Mouse (Mus musculus) cerebellum, postnatal 4 days (tissue): ENCODE results near the gene D1Ertd622e.

Experiments used
- DNase-seq, 2 experiments: peaks; one replicate each; pipeline ENCODE4 v3.0.0; 2022; ENCODE audit warnings: low spot score in 2 of 2, mixed read lengths in 1 of 2

The D1Ertd622e gene

GRCm38 (mm10) chr1:97580270-97580669 lies 81.6 kb downstream of the D1Ertd622e start:
- no peak for DNase-seq

DNA sequence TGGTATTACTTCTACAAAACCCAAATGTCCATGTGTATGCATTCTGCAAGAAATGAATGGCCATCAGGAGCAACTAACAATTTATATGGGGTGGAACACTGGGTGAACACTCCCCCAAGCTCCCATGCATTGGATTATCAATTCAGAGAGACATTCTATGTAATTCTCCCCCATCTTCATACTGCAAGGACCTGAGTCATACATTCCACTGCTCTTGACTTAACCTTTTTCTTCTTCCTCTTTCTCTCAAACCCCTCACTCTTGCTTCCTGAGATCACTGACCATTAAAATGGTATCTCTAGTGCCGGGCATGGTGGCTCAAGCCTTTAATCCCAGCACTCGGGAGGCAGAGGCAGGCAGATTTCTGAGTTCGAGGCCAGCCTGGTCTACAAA lies 83.9 kb downstream of the D1Ertd622e start:
- DNase-seq = no peak

GRCm38 (mm10) chr1:97577062-97578024 lies 84.5 kb downstream of the D1Ertd622e start:
- DNase-seq = no peak

- no peak for DNase-seq
Observed at GRCm38 (mm10) chr1:97576576-97576975, 85.3 kb downstream of the D1Ertd622e start.

- DNase-seq = no peak
Observed at GRCm38 (mm10) chr1:97570814-97571213, 91.1 kb downstream of the D1Ertd622e start.

GRCm38 (mm10) chr1:97567956-97568355 lies 93.9 kb downstream of the D1Ertd622e start:
- no peak for DNase-seq

DNA sequence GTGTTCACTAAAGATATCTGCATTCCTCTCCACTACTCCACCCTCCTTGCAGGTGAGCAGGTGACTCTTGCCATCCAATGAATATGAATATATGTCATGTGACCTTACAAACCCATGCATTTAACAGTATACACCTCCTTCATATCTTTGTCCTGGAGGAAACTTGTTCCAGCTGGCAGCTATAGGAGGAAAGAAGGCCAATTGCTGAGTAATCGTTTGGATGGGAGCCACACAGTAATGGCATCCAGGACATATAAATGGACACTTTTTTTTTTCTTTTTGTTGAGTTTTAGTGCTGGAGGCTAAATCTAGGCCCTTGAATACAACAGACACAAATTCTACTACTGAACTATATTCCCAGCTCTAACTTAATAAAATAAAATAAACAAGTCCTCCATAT lies 97.2 kb downstream of the D1Ertd622e start:
- DNase-seq = no peak

DNA sequence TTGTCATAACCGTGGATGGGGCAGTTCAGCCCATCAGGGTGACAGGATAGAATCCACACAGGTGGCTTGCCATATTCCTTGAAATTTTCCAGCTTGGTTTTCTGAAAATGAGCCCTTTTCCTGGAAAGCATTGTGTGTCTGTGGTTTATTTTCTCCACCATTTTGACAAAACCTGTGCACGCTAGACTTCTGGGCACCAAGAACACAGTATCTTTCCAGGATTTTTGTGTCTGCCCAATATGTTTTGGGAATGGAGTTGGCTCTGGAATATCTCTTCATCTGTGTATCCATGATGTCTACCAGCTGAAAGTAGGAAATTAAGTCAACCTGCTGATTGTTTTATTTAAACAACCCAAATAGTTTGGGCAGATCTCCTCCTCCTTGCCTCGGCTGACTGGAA lies 99.0 kb downstream of the D1Ertd622e start:
- no peak for DNase-seq
